20 mouse cellular contexts compared by ENCODE assay signal in the genomic region with DNA sequence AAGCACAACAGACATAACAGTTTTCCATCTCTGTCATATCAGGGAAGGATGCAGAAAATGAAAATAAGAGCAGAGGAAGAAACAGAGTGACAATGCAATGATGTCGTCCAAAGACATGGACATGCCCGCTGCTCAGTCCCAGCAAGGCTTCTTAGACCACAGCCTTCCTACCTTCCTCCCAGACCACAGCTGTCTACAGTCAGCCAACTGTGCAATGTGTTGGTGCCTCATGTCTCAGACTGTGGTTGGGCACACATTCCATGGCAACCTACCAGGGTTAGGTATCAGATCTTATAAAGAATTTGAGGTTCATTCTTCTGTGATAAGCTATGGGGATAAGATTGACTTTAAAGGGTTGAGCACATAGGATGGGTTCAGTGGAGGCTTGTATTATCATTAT.
"Had no signal": no experiment of that assay in that cellular context is flagged by ENCODE, and none has a peak within 500 bp of the region (broad histone marks: within the 10 kb centered on the region; RNA-seq: fewer than 3 reads in every experiment).

No protein-coding gene starts in this region.

- H3K27ac ChIP-seq: lung, embryonic 15.5 days; macrophage; midbrain, embryonic 13.5 days; midbrain, embryonic 15.5 days; neural tube, embryonic 13.5 days; neural tube, embryonic 15.5 days had no signal

- H3K4me1 ChIP-seq: lung, embryonic 15.5 days had no signal

- H3K27me3 ChIP-seq: lung, embryonic 15.5 days; midbrain, embryonic 13.5 days; midbrain, embryonic 15.5 days; neural tube, embryonic 13.5 days; neural tube, embryonic 15.5 days had no signal

- H3K36me3 ChIP-seq: lung, embryonic 15.5 days; midbrain, embryonic 13.5 days; midbrain, embryonic 15.5 days; neural tube, embryonic 13.5 days; neural tube, embryonic 15.5 days had no signal

- H3K4me3 ChIP-seq: lung, embryonic 15.5 days; midbrain, embryonic 13.5 days; midbrain, embryonic 15.5 days; neural tube, embryonic 13.5 days; neural tube, embryonic 15.5 days had no signal

- H3K4me2 ChIP-seq: lung, embryonic 15.5 days; midbrain, embryonic 11.5 days; midbrain, embryonic 13.5 days; midbrain, embryonic 15.5 days; neural tube, embryonic 13.5 days; neural tube, embryonic 15.5 days had no signal

- DNase-seq: liver, postnatal 0 days; lung, adult 2 months; lung, postnatal 14 days; lung, postnatal 36 days; retina, postnatal 1 day; right cerebral cortex, adult 18-20 months; right cerebral cortex, postnatal 25 days; right cerebral cortex, postnatal 4 days; spleen, adult 18-20 months; thymus, adult 18-20 months; thymus, postnatal 14 days; thymus, postnatal 36 days had no signal

- ATAC-seq: liver, postnatal 0 days; lung, postnatal 0 days; midbrain, embryonic 15.5 days had no signal

- H3K9me3 ChIP-seq: lung, embryonic 15.5 days; midbrain, embryonic 13.5 days; midbrain, embryonic 15.5 days; neural tube, embryonic 13.5 days; neural tube, embryonic 15.5 days had no signal
